Mouse (Mus musculus): ENCODE data around the gene Vps25.

DNA sequence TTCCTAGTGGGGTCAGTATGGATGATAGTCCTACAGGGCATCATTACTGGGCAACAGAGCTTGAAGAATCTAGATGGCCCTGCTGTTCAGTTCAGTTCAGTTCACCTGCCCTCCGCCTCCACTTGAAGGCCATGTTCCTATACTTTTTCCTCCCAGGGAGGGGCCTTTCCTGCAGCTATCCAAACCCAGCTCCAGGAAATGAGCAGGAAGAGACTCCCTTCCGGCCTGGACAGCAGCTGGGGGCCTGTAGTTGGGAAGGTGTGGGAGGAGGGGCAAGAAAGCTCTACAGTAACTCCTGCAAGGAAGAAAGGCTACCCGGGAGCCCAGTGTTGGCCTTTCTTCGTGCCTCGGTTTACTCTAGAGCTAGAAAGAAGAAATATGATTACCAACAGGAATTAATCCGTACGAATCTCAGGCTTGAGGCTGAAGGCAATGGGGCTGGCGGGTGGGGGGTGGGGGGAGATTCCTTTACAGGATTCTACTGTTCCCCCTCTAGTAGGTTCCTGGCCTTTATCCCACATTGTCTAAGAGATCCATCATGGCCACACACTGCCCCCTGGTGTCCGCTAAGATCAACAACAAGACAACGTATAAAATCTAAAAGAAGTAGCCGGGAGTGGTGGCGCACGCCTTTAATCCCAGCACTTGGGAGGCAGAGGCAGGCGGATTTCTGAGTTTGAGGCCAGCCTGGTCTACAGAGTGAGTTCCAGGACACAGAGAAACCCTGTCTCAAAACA is 5.1 kb upstream of the Vps25 start:
- peak; percentile 61; the same call in 1 of the 2 replicates for TF ChIP-seq CTCF (IDR thresholded peaks at IDR 0.05; ENCODE audit: borderline replicate concordance, insufficient read depth, low read depth, low read length)
- TF ChIP-seq POLR2A (IDR thresholded peaks at IDR 0.05; ENCODE audit: borderline replicate concordance, insufficient read depth, low read length) = no peak
